8 mouse cellular contexts compared by ENCODE assay signal in the genomic region with DNA sequence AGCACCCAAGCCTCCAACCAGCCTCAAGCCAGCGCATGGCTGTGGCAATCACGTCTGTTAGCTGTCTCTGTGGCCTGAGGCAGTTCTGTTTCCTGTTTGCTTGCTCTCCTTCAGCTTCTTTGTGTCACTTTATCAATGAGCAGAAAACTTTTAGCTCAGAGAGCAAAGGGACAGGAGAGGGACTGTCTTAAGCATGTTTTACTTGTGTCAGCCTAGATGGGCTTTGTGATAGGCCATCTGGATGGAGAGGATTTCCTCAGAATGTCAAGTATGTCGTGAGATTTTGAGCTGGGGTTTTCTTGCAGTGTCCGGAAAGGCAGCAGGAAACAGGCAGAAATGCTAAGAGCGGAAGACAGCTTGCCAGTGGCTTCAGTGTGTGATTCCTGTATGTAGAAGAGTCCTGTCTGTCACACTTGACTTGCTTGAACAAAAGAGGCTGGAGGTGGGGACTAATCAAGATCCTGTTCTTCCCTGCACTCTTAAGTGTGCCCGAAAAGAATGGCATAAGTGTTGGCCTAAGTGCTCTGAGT. TPM values are rescaled to one million over a fixed set of nuclear protein-coding genes. Genes with fewer than 3 reads are reported as not detected.
DNase-seq lines count a peak whose midpoint lies in the region; ATAC-seq lines count a peak whose summit lies in the region.

No protein-coding gene starts in this region.

- peak overlapping the region; percentile 51 for H3K27ac ChIP-seq in intestine, embryonic 15.5 days
- peak overlapping the region; percentile 63 for H3K27ac ChIP-seq in stomach, embryonic 15.5 days

- no peaks in the 10 kb centered on the region for H3K36me3 ChIP-seq in intestine, embryonic 15.5 days
- H3K36me3 ChIP-seq in stomach, embryonic 15.5 days = no peaks in the 10 kb centered on the region

- H3K27me3 ChIP-seq in intestine, embryonic 15.5 days (replicated peaks) = no peaks in the 10 kb centered on the region
- H3K27me3 ChIP-seq in stomach, embryonic 15.5 days (replicated peaks) = no peaks in the 10 kb centered on the region

- H3K9ac ChIP-seq in intestine, embryonic 15.5 days = no peak overlapping the region
- no peak overlapping the region for H3K9ac ChIP-seq in stomach, embryonic 15.5 days

- no peak overlapping the region for H3K4me2 ChIP-seq in intestine, embryonic 15.5 days (replicated peaks)
- H3K4me2 ChIP-seq in stomach, embryonic 15.5 days = no peak overlapping the region

- H3K4me1 ChIP-seq in intestine, embryonic 15.5 days (replicated peaks) = 0 out of 2 replicates have a peak, but pooled peaks cover 4% of the 10 kb centered on the region
- H3K4me1 ChIP-seq in stomach, embryonic 15.5 days = 0 out of 2 replicates have a peak, but pooled peaks cover 4% of the 10 kb centered on the region

- DNase-seq in adrenal gland, adult 2 months = peak; percentile 17
- no peak for DNase-seq in adrenal gland, postnatal 4 days (ENCODE audit: low spot score in 2 of 2)
- DNase-seq in embryo, embryonic 9.5 days (ENCODE audit: extremely low spot score) = peak; percentile 31
- DNase-seq in lung, postnatal 10 days = peak; percentile 42
- no peak for DNase-seq in cerebellum, postnatal 36 days

- WGBS in intestine, embryonic 15.5 days = 50% methylated on average over 6 of the region's 6 CpGs
- WGBS in stomach, embryonic 15.5 days = 44% methylated on average over 6 of the region's 6 CpGs

- no peaks in the 10 kb centered on the region for H3K9me3 ChIP-seq in intestine, embryonic 15.5 days
- no peaks in the 10 kb centered on the region for H3K9me3 ChIP-seq in stomach, embryonic 15.5 days

- peak; percentile 51; the same call in 1 of the 2 replicates for ATAC-seq in intestine, embryonic 15.5 days
- no peak for ATAC-seq in stomach, embryonic 15.5 days (ENCODE audit: insufficient read depth, low FRiP score, low read depth)
- ATAC-seq in erythroid progenitor cell, adult 5-6 weeks (replicated peaks; ENCODE audit: low FRiP score, poor library complexity, severe bottlenecking) = no peak

- no peak overlapping the region for H3K4me3 ChIP-seq in intestine, embryonic 15.5 days (replicated peaks)
- no peak overlapping the region for H3K4me3 ChIP-seq in stomach, embryonic 15.5 days (replicated peaks)

RNA-seq across cellular contexts. Expression of a gene that starts 46.9 kb away (rescaled TPM):
- total RNA-seq in adrenal gland, adult 2 months (2021) = 10 to 100 TPM; 16.3 to 18.7 TPM
- polyA plus RNA-seq in adrenal gland, adult 2 months (2012; rRNA removed) = 3.2 and 3.8 TPM in 2 replicates
- 10 to 100 TPM; 34.5 to 35.7 TPM for total RNA-seq in adrenal gland, postnatal 4 days (2021)
- 34.5 and 37.0 TPM in 2 replicates for polyA plus RNA-seq in intestine, embryonic 15.5 days (2015; fragmentation: Nextera tagmentation; extraction: Ambion mirVana)
- 30.5 and 31.1 TPM in 2 replicates for polyA plus RNA-seq in stomach, embryonic 15.5 days (2015; fragmentation: Nextera tagmentation; extraction: Ambion mirVana)
- 3.2 and 7.5 TPM in 2 replicates for total RNA-seq in erythroid progenitor cell, adult 5-6 weeks (2015; ENCODE audit: low replicate concordance)
- total RNA-seq in erythroid progenitor cell, adult 5-6 weeks (2017; ENCODE audit: low replicate concordance) = 4.4 and 8.7 TPM in 2 replicates

Comparison
In these comparisons a context has a peak if more than half of its experiments do, and no peak if none do; other contexts are left out.
1. DNase-seq: peak in adrenal gland, adult 2 months (single experiment), embryo, embryonic 9.5 days (single experiment) and lung, postnatal 10 days (single experiment); none in adrenal gland, postnatal 4 days (0 of 2) and cerebellum, postnatal 36 days (0 of 2).